Mouse (Mus musculus): ENCODE data around the gene Dolpp1.

DNA sequence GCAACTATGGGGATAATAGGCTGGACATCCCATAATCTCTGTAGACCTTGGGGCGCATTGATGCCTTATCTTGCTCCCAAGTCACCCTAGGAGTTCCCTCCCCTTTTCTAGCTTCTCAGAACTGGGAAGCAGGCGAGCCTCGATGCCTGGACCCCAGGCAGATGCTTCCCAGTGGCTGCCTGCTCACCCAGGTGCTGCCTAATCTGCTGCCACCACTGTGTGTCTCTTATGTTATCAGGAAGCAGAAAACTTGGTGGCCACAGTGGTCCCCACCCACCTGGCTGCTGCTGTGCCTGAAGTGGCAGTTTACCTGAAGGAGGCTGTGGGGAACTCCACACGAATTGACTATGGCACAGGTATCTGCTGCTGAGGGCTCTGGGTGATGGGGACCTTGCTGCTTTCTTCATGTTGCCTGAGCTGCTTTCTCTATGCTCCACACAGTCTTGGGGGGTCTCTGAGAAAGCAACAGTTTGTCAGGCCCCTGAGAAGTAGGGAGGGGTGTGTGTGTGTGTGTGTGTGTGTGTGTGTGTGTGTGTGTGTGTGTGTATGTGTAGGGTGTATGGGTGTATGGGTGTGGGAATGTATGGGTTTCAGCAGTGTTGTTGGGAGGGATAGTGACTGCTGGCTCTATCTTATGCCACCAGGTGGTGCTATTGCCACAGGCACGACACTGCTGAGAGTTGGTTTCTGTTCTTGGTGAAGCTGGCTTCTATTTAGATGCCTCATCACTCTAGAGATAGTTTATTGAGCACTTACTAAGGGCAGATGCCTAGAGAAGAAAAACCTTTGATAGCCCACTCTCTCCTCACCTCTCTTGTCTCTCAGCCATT, 43.5 kb downstream of the Dolpp1 start:
- TF ChIP-seq CTCF (IDR thresholded peaks at IDR 0.05; ENCODE audit: control insufficient read depth, insufficient read depth, insufficient read length) (peak; percentile 87), MYOD1 (IDR thresholded peaks at IDR 0.05; ENCODE audit: control insufficient read depth, insufficient read length, low read depth) (no peak), USF1 (IDR thresholded peaks at IDR 0.05; ENCODE audit: low read depth) (no peak)

All from C2C12 (cell line).